Mouse (Mus musculus) liver, embryonic 16.5 days (tissue): ENCODE measurements around the gene Slc39a11. TPM values are rescaled to one million over a fixed set of nuclear protein-coding genes. Genes with fewer than 3 reads are reported as not detected.

Experiments used
- ATAC-seq: fragments of 200-750 bp; cut with Nextera tagmentation; 2 replicates; pipeline ENCODE4 v1.8.0; 2017; ENCODE audit warnings: low read depth, mild to moderate bottlenecking, moderate number of reproducible peaks, moderate library complexity
- H3K27ac ChIP-seq: fragments of 300-500 bp; sonication (generic); 2 replicates; pipeline ENCODE4 v1.5.1; 2014; ENCODE audit warnings: mild to moderate bottlenecking, low read length
- H3K27me3 ChIP-seq: fragments of 300-500 bp; sonication (generic); 2 replicates; pipeline ENCODE4 v1.6.1; 2014; ENCODE audit warnings: low read depth, low read length, mixed read lengths; ENCODE audit not compliant: control insufficient read depth, insufficient read depth
- H3K36me3 ChIP-seq: fragments of 300-500 bp; sonication (generic); 2 replicates; pipeline ENCODE4 v1.6.1; 2014; ENCODE audit warnings: mild to moderate bottlenecking; ENCODE audit not compliant: control insufficient read depth, insufficient read depth
- H3K4me1 ChIP-seq: fragments of 300-500 bp; sonication (generic); 2 replicates; pipeline ENCODE4 v1.6.1; 2014; ENCODE audit warnings: low read depth, low read length, mixed read lengths; ENCODE audit not compliant: control insufficient read depth
- H3K4me2 ChIP-seq: fragments of 300-500 bp; sonication (generic); 2 replicates; pipeline ENCODE4 v1.6.1; 2014; ENCODE audit warnings: low read depth, low read length, mixed read lengths
- H3K4me3 ChIP-seq: fragments of 300-500 bp; sonication (generic); 2 replicates; pipeline ENCODE4 v1.5.1; 2014; ENCODE audit warnings: low read depth, mild to moderate bottlenecking, low read length
- H3K9ac ChIP-seq: fragments of 300-500 bp; sonication (generic); 2 replicates; pipeline ENCODE4 v1.6.1; 2014; ENCODE audit warnings: low read depth, low read length
- H3K9me3 ChIP-seq: fragments of 300-500 bp; sonication (generic); replicated peaks from 2 replicates; pipeline ENCODE4 v1.6.1; 2016; ENCODE audit warnings: low read length; ENCODE audit not compliant: control insufficient read depth
- WGBS: fragments of 180-500 bp; shearing (Covaris S2); extraction: QIAGEN DNeasy Blood & Tissue Kit; methylation state at CpG from one replicate; pipeline ENCODE4 v1.1.7; 2014; ENCODE audit not compliant: insufficient replicate concordance; 5-methylcytosine and 5-hydroxymethylcytosine counted together
- polyA plus RNA-seq: library from polyadenylated mRNA; unstranded; fragments of >200 nt; fragmentation: Nextera tagmentation; extraction: Ambion mirVana; gene quantifications from 2 replicates; pipeline ENCODE4 v1.2.1, GENCODE M21; 2015

Gene Slc39a11
- polyA plus RNA-seq, 1 experiment from 2014 or later, result 14.1 TPM

- no peaks in the 10 kb centered on the region for H3K27me3 ChIP-seq
- no peak for ATAC-seq
- 75% methylated on average over 20 of the region's 20 CpGs for WGBS
Measured at GRCm38 (mm10) chr11:113500631-113501305, 149.1 kb downstream of the Slc39a11 start.

GRCm38 (mm10) chr11:113498889-113499288 lies 151.0 kb downstream of the Slc39a11 start:
- Histone ChIP-seq H3K27ac (no peak overlapping the region), H3K4me3 (no peak overlapping the region), H3K27me3 (no peaks in the 10 kb centered on the region), H3K36me3 (no peaks in the 10 kb centered on the region), H3K9ac (no peak overlapping the region), H3K9me3 (no peaks in the 10 kb centered on the region), H3K4me2 (no peak overlapping the region), H3K4me1 (peaks cover 9% of the 10 kb centered on the region)
- ATAC-seq, result peak; percentile 51
- 50% methylated on average over 9 of the region's 9 CpGs for WGBS

More at GRCm38 (mm10) chr11:113500631-113501305, 149.1 kb downstream of the Slc39a11 start:
- Histone ChIP-seq H3K4me2 (no peak overlapping the region), H3K9ac (no peak overlapping the region), H3K4me3 (no peak overlapping the region), H3K9me3 (no peaks in the 10 kb centered on the region), H3K36me3 (no peaks in the 10 kb centered on the region), H3K27ac (no peak overlapping the region), H3K4me1 (peaks cover 24% of the 10 kb centered on the region)

- H3K27ac ChIP-seq, result no peak overlapping the region
- no peaks in the 10 kb centered on the region for H3K27me3 ChIP-seq
- peaks cover 7% of the 10 kb centered on the region for H3K4me1 ChIP-seq
- no peaks in the 10 kb centered on the region for H3K9me3 ChIP-seq
- H3K36me3 ChIP-seq, result no peaks in the 10 kb centered on the region
- H3K9ac ChIP-seq, result no peak overlapping the region
- WGBS, result 69% methylated on average over 12 of the region's 12 CpGs
- ATAC-seq, result no peak
- no peak overlapping the region for H3K4me2 ChIP-seq
- H3K4me3 ChIP-seq, result no peak overlapping the region
Measured at GRCm38 (mm10) chr11:113494021-113494546, 155.8 kb downstream of the Slc39a11 start.

- Histone ChIP-seq H3K27ac (0 out of 2 replicates have a peak overlapping the region, but pooled peaks have one; percentile 33), H3K27me3 (no peaks in the 10 kb centered on the region), H3K9me3 (no peaks in the 10 kb centered on the region), H3K36me3 (no peaks in the 10 kb centered on the region), H3K9ac (no peak overlapping the region), H3K4me3 (no peak overlapping the region), H3K4me2 (no peak overlapping the region), H3K4me1 (peaks cover 21% of the 10 kb centered on the region)
- peak; percentile 53; the same call in 1 of the 2 replicates for ATAC-seq
- 51% methylated on average over 20 of the region's 20 CpGs for WGBS
Measured at GRCm38 (mm10) chr11:113490530-113491520, 159.1 kb downstream of the Slc39a11 start.

- Histone ChIP-seq H3K4me3 (no peak overlapping the region), H3K36me3 (no peaks in the 10 kb centered on the region), H3K27me3 (no peaks in the 10 kb centered on the region), H3K9me3 (no peaks in the 10 kb centered on the region), H3K4me2 (no peak overlapping the region), H3K27ac (no peak overlapping the region), H3K9ac (no peak overlapping the region), H3K4me1 (peaks cover 25% of the 10 kb centered on the region)
- peak; percentile 75 for ATAC-seq
- WGBS, result 26% methylated on average over 8 of the region's 8 CpGs
Measured at GRCm38 (mm10) chr11:113487603-113488335, 162.1 kb downstream of the Slc39a11 start.

- 73% methylated on average over 10 of the region's 10 CpGs for WGBS
Measured at GRCm38 (mm10) chr11:113484037-113484436, 165.8 kb downstream of the Slc39a11 start.

GRCm38 (mm10) chr11:113477550-113477949 lies 172.3 kb downstream of the Slc39a11 start:
- Histone ChIP-seq H3K4me3 (no peak overlapping the region), H3K9ac (no peak overlapping the region), H3K27me3 (no peaks in the 10 kb centered on the region), H3K4me2 (no peak overlapping the region), H3K4me1 (peaks cover 3% of the 10 kb centered on the region), H3K9me3 (no peaks in the 10 kb centered on the region), H3K27ac (no peak overlapping the region), H3K36me3 (no peaks in the 10 kb centered on the region)
- WGBS, result 73% methylated on average over 9 of the region's 9 CpGs
- ATAC-seq, result no peak

More at GRCm38 (mm10) chr11:113484037-113484436, 165.8 kb downstream of the Slc39a11 start:
- H3K4me1 ChIP-seq, result peaks cover 18% of the 10 kb centered on the region
- no peak overlapping the region for H3K4me2 ChIP-seq
- ATAC-seq, result no peak
- no peak overlapping the region for H3K9ac ChIP-seq
- H3K36me3 ChIP-seq, result no peaks in the 10 kb centered on the region
- no peaks in the 10 kb centered on the region for H3K9me3 ChIP-seq
- no peak overlapping the region for H3K4me3 ChIP-seq
- no peak overlapping the region for H3K27ac ChIP-seq
- H3K27me3 ChIP-seq, result no peaks in the 10 kb centered on the region

GRCm38 (mm10) chr11:113476720-113477119 lies 173.2 kb downstream of the Slc39a11 start:
- Histone ChIP-seq H3K9ac (no peak overlapping the region), H3K27me3 (no peaks in the 10 kb centered on the region), H3K4me3 (no peak overlapping the region), H3K4me1 (peaks cover 3% of the 10 kb centered on the region), H3K9me3 (no peaks in the 10 kb centered on the region), H3K4me2 (no peak overlapping the region), H3K27ac (no peak overlapping the region), H3K36me3 (no peaks in the 10 kb centered on the region)
- no peak for ATAC-seq
- 63% methylated on average over 9 of the region's 9 CpGs for WGBS
